Mouse (Mus musculus) heart, embryonic 12.5 days (tissue): ENCODE measurements around the gene Atxn10. TPM values are rescaled to one million over a fixed set of nuclear protein-coding genes. Genes with fewer than 3 reads are reported as not detected.

ENCODE experiments used
- ATAC-seq: fragments of 200-750 bp; cut with Nextera tagmentation; 2 replicates; pipeline ENCODE4 v1.8.0; 2017; ENCODE audit warnings: moderate TSS enrichment, moderate library complexity; ENCODE audit not compliant: insufficient number of reproducible peaks, low FRiP score
- H3K27ac ChIP-seq: fragments of 300-500 bp; sonication (generic); 2 replicates; pipeline ENCODE4 v1.5.1; 2016; ENCODE audit warnings: mild to moderate bottlenecking, moderate library complexity; ENCODE audit not compliant: poor library complexity, severe bottlenecking
- H3K27me3 ChIP-seq: fragments of 300-500 bp; sonication (generic); replicated peaks from 2 replicates; pipeline ENCODE4 v1.6.1; 2016; ENCODE audit warnings: mild to moderate bottlenecking, moderate library complexity
- H3K36me3 ChIP-seq: fragments of 300-500 bp; sonication (generic); 2 replicates; pipeline ENCODE4 v1.6.1; 2016; ENCODE audit warnings: mild to moderate bottlenecking, moderate library complexity
- H3K4me1 ChIP-seq: fragments of 300-500 bp; sonication (generic); replicated peaks from 2 replicates; pipeline ENCODE4 v1.6.1; 2016; ENCODE audit warnings: mild to moderate bottlenecking
- H3K4me2 ChIP-seq: fragments of 300-500 bp; sonication (generic); 2 replicates; pipeline ENCODE4 v1.6.1; 2016; ENCODE audit warnings: mild to moderate bottlenecking, moderate library complexity
- H3K4me3 ChIP-seq: fragments of 300-500 bp; sonication (generic); 2 replicates; pipeline ENCODE4 v1.5.1; 2016; ENCODE audit warnings: mild to moderate bottlenecking
- H3K9ac ChIP-seq: fragments of 300-500 bp; sonication (generic); 2 replicates; pipeline ENCODE4 v1.6.1; 2016; ENCODE audit warnings: mild to moderate bottlenecking, moderate library complexity
- H3K9me3 ChIP-seq: fragments of 300-500 bp; sonication (generic); replicated peaks from 2 replicates; pipeline ENCODE4 v1.6.1; 2016; ENCODE audit warnings: mild to moderate bottlenecking, moderate library complexity
- WGBS: fragments of 180-500 bp; shearing (Covaris S2); methylation state at CpG from one replicate; pipeline ENCODE4 v1.1.7; 2016; 5-methylcytosine and 5-hydroxymethylcytosine counted together
- polyA plus RNA-seq: library from polyadenylated mRNA; unstranded; fragments of >200 nt; fragmentation: Nextera tagmentation; extraction: Ambion mirVana; gene quantifications from 2 replicates; pipeline ENCODE4 v1.2.1, GENCODE M21; 2016

Gene Atxn10
- polyA plus RNA-seq, 1 experiment from 2014 or later: 240 TPM

- Histone ChIP-seq H3K27me3 (no peaks in the 10 kb centered on the region), H3K4me1 (peaks cover 41% of the 10 kb centered on the region), H3K9ac (no peak overlapping the region), H3K4me3 (no peak overlapping the region), H3K36me3 (peaks cover 32% of the 10 kb centered on the region), H3K27ac (no peak overlapping the region), H3K4me2 (no peak overlapping the region), H3K9me3 (no peaks in the 10 kb centered on the region)
- ATAC-seq: no peak
- WGBS: 81% methylated on average over 8 of the region's 8 CpGs
Observed at GRCm38 (mm10) chr15:85456891-85457290, 120.8 kb downstream of the Atxn10 start.

- WGBS: 69% methylated on average over 8 of the region's 8 CpGs
- peaks cover 37% of the 10 kb centered on the region for H3K36me3 ChIP-seq
- ATAC-seq: no peak
- peaks cover 48% of the 10 kb centered on the region for H3K4me1 ChIP-seq
- H3K4me2 ChIP-seq: no peak overlapping the region
- 0 out of 2 replicates have a peak, but pooled peaks cover under 1% of the 10 kb centered on the region for H3K27me3 ChIP-seq
- no peak overlapping the region for H3K27ac ChIP-seq
- H3K9ac ChIP-seq: no peak overlapping the region
- H3K4me3 ChIP-seq: no peak overlapping the region
- no peaks in the 10 kb centered on the region for H3K9me3 ChIP-seq
Observed at GRCm38 (mm10) chr15:85457838-85458237, 121.8 kb downstream of the Atxn10 start.

DNA sequence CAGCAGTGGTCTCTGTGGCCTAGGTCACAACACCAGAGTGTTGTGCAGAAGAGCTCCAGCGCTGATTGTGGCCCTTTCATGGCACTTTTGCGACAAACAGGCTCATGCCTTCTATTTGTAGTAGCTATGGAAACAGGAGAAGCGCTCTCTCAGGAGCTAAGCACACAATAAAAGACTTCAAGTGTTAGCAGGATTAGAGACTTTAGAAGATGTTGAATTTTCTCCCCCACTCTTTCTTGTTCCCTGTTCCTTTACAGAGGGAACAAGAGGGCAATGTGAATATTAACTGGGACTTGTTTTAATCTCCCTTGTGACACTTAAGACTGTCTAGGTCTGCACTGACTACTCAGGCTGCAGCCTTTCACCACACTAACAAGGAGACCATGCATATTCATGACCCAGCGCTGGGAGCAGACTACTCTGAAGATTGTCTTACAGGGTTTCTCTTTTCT is 122.6 kb downstream of the Atxn10 start:
- no peak overlapping the region for H3K4me3 ChIP-seq
- 69% methylated on average over 4 of the region's 4 CpGs for WGBS
- no peak overlapping the region for H3K9ac ChIP-seq
- peaks cover 48% of the 10 kb centered on the region for H3K4me1 ChIP-seq
- no peak overlapping the region for H3K4me2 ChIP-seq
- H3K27ac ChIP-seq: no peak overlapping the region
- no peak for ATAC-seq
- peaks cover 43% of the 10 kb centered on the region for H3K36me3 ChIP-seq
- H3K9me3 ChIP-seq: no peaks in the 10 kb centered on the region
- H3K27me3 ChIP-seq: 0 out of 2 replicates have a peak, but pooled peaks cover 3% of the 10 kb centered on the region

GRCm38 (mm10) chr15:85461541-85461940 is 125.5 kb downstream of the Atxn10 start:
- H3K4me1 ChIP-seq: peaks cover 48% of the 10 kb centered on the region
- peaks cover 46% of the 10 kb centered on the region for H3K36me3 ChIP-seq
- WGBS: 71% methylated on average over 4 of the region's 4 CpGs
- 0 out of 2 replicates have a peak, but pooled peaks cover 3% of the 10 kb centered on the region for H3K27me3 ChIP-seq
- H3K4me3 ChIP-seq: no peak overlapping the region
- no peak overlapping the region for H3K9ac ChIP-seq
- ATAC-seq: no peak
- H3K27ac ChIP-seq: no peak overlapping the region
- no peaks in the 10 kb centered on the region for H3K9me3 ChIP-seq
- H3K4me2 ChIP-seq: no peak overlapping the region

DNA sequence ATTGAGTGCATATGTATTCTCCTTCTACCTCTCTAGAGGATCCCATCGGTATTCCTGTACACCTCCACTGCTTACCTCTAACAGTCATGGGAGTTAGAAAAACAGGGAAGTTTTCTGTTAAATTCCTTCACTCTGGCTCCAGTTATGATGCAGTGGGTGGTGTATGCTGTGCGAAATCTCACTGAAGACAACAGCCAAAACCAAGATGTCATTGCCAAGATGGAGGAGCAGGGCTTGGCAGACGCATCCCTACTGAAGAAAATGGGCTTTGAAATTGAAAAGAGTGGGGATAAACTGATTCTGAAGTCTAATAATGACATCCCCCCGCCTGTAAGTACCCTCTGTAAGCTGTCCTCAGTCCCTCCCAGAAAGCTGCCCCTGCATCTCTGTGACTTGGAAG is 126.1 kb downstream of the Atxn10 start:
- H3K4me1 ChIP-seq: peaks cover 48% of the 10 kb centered on the region
- no peak for ATAC-seq
- H3K4me2 ChIP-seq: no peak overlapping the region
- peaks cover 52% of the 10 kb centered on the region for H3K36me3 ChIP-seq
- H3K4me3 ChIP-seq: no peak overlapping the region
- H3K9ac ChIP-seq: no peak overlapping the region
- no peaks in the 10 kb centered on the region for H3K9me3 ChIP-seq
- WGBS: 85% methylated on average over 4 of the region's 4 CpGs
- H3K27me3 ChIP-seq: 0 out of 2 replicates have a peak, but pooled peaks cover 3% of the 10 kb centered on the region
- H3K27ac ChIP-seq: no peak overlapping the region

GRCm38 (mm10) chr15:85463027-85463790 is 127.2 kb downstream of the Atxn10 start:
- Histone ChIP-seq H3K4me2 (no peak overlapping the region), H3K9ac (no peak overlapping the region), H3K4me1 (peaks cover 41% of the 10 kb centered on the region), H3K36me3 (peaks cover 52% of the 10 kb centered on the region), H3K4me3 (no peak overlapping the region), H3K9me3 (no peaks in the 10 kb centered on the region), H3K27ac (no peak overlapping the region), H3K27me3 (0 out of 2 replicates have a peak, but pooled peaks cover 3% of the 10 kb centered on the region)
- no peak for ATAC-seq
- WGBS: 83% methylated on average over 13 of the region's 13 CpGs

DNA sequence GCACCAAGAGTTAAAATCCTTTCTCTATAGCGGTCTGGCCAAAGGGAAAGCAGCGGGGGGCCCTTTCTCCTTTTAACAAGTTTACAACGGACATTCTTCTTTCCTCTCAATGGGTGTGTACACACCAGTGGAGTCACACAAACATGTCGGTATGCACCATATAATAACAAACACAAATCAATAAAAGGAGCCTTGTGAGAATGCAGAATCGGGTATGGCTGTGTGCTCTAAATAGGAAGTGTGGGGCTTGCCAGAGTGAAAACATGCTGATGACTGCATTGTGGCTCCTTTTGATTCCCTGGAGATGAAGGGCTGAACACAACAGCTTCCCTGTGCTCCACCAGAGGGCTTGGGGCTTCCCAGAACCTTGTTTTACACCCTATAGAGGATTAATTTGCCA is 128.1 kb downstream of the Atxn10 start:
- Histone ChIP-seq H3K9me3 (no peaks in the 10 kb centered on the region), H3K27me3 (0 out of 2 replicates have a peak, but pooled peaks cover 3% of the 10 kb centered on the region), H3K36me3 (peaks cover 60% of the 10 kb centered on the region), H3K4me2 (no peak overlapping the region), H3K4me3 (no peak overlapping the region), H3K9ac (no peak overlapping the region), H3K4me1 (peaks cover 34% of the 10 kb centered on the region), H3K27ac (no peak overlapping the region)
- no peak for ATAC-seq
- WGBS: 61% methylated on average over 5 of the region's 5 CpGs

DNA sequence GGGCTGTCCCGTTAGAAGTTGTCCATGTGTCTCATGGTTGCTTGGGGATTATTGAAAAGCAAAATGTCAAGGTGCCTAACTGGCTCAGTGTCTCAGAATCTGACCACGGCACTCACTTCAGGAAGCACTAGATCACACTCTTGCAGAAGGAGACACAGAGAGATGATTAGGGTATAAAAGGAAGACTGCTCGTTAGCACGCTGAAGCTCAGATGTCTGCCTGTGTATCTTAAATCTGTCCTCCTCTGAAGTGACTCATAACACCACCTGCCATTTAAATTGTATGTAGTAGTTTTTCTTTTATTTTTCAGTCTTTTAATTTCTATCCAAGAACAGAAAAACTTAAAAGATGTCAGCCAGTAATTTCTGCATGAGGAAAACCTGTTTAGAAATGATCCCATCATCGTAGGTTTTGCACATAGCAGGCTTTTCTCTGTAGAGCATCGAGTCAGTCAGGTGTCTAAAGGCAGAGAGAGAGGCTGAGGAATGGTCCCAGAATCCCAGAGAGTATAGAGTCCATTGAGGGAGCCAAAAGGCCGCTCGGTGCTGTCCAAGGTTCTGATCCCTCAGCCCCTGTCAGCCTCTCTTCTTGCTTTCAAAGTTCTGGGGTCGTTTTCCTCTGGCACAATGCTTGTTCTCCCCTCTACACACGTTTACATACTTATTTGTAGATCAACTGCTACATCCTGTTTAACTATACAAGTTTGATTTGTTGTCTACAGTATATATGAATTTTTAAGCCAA is 128.9 kb downstream of the Atxn10 start:
- WGBS: 61% methylated on average over 10 of the region's 10 CpGs
- ATAC-seq: no peak
- H3K4me3 ChIP-seq: no peak overlapping the region
- peaks cover 26% of the 10 kb centered on the region for H3K4me1 ChIP-seq
- peaks cover 62% of the 10 kb centered on the region for H3K36me3 ChIP-seq
- H3K27me3 ChIP-seq: 0 out of 2 replicates have a peak, but pooled peaks cover 3% of the 10 kb centered on the region
- H3K27ac ChIP-seq: no peak overlapping the region
- no peak overlapping the region for H3K9ac ChIP-seq
- no peak overlapping the region for H3K4me2 ChIP-seq
- no peaks in the 10 kb centered on the region for H3K9me3 ChIP-seq

GRCm38 (mm10) chr15:85466456-85467067 is 130.5 kb downstream of the Atxn10 start:
- Histone ChIP-seq H3K9ac (no peak overlapping the region), H3K4me2 (no peak overlapping the region), H3K9me3 (no peaks in the 10 kb centered on the region), H3K4me1 (peaks cover 11% of the 10 kb centered on the region), H3K36me3 (peaks cover 67% of the 10 kb centered on the region), H3K4me3 (no peak overlapping the region), H3K27ac (no peak overlapping the region), H3K27me3 (0 out of 2 replicates have a peak, but pooled peaks cover 3% of the 10 kb centered on the region)
- WGBS: 92% methylated on average over 5 of the region's 5 CpGs
- ATAC-seq: no peak

- Histone ChIP-seq H3K27me3 (no peaks in the 10 kb centered on the region), H3K4me3 (no peak overlapping the region), H3K27ac (no peak overlapping the region), H3K4me2 (no peak overlapping the region), H3K9ac (no peak overlapping the region), H3K4me1 (no peaks in the 10 kb centered on the region), H3K9me3 (no peaks in the 10 kb centered on the region), H3K36me3 (peaks cover 54% of the 10 kb centered on the region)
- no peak for ATAC-seq
- 81% methylated on average over 6 of the region's 6 CpGs for WGBS
Observed at GRCm38 (mm10) chr15:85469401-85469800, 133.4 kb downstream of the Atxn10 start.

- Histone ChIP-seq H3K9me3 (no peaks in the 10 kb centered on the region), H3K27me3 (peaks cover 15% of the 10 kb centered on the region; the same call in 1 of the 2 replicates), H3K9ac (no peak overlapping the region), H3K27ac (no peak overlapping the region), H3K4me1 (no peaks in the 10 kb centered on the region), H3K36me3 (peaks cover 14% of the 10 kb centered on the region), H3K4me2 (no peak overlapping the region), H3K4me3 (no peak overlapping the region)
- ATAC-seq: no peak
- WGBS: 61% methylated on average over 3 of the region's 3 CpGs
Observed at GRCm38 (mm10) chr15:85474697-85475096, 138.7 kb downstream of the Atxn10 start.
